Mouse (Mus musculus) embryo, embryonic 10 days (tissue): ENCODE data around the gene Btnl1.

Experiments used
- DNase-seq: peaks from one replicate; pipeline ENCODE4 v3.0.0-alpha.2; 2015; ENCODE audit warnings: low spot score

The Btnl1 gene

DNA sequence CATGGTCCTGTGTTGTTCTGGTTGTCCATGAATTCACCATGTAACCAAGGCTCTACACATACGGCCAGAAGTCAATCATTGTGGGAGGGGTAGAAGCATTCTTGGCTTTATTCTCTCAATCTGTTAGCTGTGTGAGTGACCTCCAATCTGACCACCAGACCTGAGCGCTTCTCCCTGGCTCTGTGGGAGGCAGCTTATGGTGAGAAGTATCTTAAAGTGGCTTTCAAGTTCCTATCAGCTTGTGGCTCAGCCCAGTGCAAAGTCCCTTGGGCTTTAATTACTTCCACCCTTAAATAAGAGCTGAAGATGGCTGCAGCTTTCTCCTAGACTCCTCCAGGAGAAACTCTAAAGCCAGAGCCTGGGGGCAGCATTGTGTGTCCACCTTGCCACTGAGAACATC lies at the start of gene Btnl1:
Btnl1 (plus strand) TSS at position 286 of the 400 bp plus-strand sequence.
- no peak for DNase-seq

DNA sequence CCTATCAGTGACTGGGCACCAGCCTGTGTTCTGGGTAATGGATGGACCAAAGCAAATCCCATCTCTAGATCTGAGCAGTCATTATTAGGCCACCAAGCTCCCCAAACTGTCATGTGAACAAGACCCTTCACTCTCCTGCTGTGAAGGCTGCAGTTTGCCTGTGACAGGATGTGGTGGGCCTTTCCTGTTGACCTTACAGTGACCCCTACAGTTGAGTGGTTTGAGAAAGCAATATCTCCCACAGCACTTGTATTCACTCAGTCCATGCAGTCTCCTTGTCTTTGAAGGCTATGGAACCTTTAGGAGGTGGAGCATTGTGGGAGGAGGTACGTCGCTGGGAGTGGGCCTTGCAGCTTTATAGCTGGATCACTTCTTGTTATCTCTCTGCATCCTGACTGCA lies 47.1 kb upstream of the Btnl1 start:
- no peak for DNase-seq

DNA sequence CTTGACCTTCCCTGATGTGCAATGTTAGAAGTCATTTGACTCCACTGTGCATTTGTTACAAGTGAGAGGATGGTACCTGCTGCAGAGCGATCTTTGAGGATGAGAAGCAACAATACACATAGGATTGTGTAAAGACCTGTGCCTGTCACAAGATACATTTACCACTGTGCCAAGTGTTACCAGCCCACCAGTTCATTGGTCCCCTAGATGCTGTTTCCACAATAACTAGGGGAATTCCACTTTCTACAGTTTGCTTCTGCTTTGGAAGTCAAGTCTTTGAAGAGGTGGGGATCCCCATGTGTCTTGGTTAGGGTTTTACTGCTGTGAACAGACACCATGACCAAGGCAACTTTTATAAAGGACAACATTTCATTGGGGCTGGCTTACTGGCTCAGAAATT lies 45.7 kb upstream of the Btnl1 start:
- DNase-seq = no peak

DNA sequence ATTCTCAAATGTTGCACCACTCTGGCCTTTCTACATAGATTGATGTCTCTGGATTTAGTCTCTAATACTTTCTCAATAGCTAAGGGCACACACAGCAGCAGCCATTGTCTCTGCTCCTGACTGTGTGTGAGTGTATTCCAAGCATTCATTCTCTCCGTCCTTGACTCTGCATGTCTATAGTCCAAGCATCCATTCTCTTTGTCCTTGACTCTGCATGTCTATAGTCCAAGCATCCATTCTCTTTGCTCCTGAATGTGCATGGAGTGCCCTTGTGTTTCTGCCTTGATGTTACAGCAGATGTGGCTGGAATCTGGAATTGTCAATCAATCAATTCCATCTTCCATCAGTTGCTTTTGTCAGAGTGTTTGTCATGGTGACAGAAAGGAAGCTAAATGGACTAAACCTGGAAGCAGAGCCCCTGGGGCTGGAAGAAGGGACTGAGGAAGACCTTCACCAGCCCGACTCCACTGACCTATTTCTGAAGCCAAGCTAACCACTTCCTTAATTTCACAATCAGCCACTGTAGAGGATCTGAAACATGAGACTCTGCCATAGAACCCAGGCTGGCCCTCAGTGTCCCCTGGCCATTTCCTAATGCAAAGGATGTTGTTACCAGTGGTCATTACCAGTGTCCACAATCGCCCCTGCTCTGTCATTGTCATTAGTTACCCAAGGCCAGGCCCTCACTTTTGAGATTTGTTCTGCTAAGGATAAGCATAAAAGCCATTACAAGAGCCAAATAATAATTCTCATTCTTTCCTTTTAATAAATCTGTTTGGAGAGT lies 36.1 kb upstream of the Btnl1 start:
- no peak for DNase-seq

DNA sequence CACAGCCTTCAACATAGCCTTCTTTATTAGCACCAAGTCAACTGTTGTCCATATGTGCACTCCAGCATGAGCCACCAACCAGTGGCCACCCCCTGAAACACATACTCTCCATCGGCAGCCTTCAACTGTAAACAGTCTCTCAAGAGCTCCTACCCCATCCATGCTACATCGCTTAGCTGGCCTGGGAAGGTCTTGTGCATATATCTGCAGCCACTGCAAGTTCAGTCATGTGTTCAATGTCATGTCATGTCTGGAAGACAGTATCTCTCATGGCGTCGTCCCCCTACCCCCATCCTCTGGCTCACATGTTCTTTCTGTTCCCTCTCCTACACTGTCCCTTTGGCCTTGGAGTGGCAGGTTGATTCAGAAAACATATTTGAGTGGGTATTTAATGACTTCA lies 32.0 kb upstream of the Btnl1 start:
- no peak for DNase-seq

DNA sequence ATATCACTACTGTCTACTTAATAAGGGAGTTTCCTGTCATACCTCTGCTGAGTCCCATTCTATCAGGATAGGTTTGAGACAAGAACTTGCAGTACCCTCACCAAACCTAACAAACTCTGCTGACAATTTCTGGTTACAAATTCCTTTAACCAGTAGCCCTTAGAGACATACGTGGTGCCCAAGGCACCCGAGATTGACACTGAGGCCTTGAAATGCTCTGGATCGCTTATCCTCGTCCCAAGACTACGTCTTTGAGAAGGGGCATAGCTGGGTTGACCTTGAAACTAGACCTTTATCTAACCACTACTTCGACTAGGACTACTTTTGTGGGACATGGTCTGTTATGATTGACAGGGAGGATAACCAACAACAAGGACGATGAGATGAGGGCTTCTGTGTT lies 31.4 kb upstream of the Btnl1 start:
- DNase-seq = no peak

DNA sequence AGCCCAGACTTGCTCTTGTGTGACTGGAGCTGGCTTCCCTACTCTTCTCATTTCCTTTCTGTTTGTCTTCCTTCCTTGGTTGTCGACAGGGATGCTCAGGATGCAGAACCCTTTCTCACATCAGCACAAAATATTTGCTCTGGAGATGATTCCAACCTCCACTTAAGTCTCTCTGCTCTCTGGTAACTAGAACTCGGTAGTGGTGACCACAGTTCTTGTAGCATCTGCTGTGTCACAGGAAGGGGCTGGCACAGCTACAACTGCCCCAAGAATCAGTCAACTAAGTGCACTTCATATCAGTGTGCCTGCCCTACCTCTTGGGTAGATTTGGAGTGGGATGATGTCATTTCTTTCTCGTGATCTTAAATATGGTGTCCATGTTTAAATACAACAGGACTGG lies 30.9 kb upstream of the Btnl1 start:
- no peak for DNase-seq

DNA sequence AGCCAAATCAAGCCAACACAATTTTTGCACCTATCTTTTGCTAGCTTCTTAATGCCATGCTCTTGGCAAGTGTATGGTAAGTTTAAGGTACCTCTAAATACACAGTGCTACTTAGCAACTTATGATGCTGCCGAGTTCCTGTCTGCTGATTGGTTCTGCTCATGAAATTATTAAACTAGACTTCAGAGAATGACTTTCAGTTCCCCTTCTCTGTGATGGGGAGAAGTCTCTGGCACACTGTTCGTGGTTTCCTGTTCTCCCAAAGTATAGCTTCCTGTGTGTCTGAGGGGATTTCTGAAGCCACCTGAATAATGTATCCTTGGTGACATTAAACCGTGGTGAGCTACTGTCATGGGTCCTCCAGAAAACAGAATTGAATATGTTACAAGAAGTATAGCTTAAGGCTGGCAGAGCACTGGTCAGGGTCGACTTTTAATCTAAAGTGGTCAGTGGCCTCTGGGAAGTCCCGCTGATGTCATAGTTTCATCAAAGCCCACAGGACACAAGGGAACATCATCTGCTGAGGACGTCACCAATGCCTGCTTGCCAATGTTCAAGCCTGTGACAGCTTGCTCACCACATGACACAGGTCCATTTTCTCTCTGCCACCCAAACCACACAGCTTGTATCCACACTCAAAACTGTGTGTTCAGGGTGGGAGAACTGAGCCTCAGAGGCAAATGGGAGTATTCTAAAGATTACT lies 29.2 kb upstream of the Btnl1 start:
- DNase-seq = no peak

DNA sequence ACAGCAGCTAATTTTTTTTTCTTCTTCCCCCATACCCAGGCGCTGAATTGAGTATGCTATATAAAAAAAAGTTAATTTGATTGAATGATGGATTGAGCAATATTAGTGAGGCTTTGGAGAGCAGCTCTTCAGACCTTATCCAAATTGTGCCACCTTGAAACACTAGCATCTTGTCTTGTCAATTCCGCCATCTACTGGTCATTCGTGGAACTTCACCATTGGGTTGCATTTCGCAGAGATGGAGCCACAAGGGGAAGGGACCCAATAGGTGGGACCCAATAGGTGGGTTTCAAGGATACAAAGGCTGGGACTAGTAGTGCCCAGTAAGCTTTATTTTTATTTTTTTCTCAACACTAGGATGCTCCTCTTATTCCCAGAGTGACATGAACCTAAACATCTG lies 27.5 kb upstream of the Btnl1 start:
- DNase-seq = peak; percentile 90

DNA sequence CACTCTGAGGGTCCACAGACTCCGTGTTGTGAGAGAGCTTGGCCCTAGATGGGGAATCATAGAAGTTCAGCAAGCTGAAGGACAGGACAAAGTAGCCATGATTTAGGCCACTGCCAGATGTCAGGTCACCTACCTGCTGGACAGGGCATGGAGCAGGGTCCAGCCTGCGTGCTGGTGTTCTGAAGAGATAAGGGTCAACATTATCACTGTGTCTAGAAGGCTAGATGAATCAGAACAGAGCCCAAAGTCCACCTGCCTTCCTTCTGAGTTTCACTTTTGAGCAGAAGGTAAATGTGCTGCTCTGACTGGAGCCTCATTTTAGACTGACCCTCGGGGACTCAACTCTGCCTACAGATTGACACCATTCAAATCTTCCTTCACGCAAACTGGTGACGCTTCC lies 22.4 kb upstream of the Btnl1 start, which contains the start of gene Btnl2:
Btnl2 (plus strand) TSS at position 284 of the 400 bp plus-strand sequence.
- DNase-seq = no peak

DNA sequence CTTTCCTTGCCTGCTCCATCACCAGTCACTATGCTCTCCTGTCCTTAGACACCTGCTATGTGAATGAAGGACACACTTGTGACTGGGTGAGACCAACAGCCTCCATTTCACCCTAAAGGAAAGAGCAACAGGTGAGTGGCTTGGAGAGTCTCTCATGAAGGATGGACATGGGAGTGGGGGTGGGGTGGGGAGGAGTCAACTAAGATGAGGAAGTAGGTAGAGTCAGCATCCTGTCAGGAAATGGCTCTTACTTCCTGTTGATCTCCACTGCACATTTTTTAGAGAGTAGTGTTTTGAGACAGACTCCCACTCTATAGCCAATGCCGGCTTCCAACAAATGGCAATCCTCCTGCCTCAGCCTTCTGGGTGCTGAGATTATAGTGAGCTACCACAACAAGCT lies 22.0 kb upstream of the Btnl1 start:
- DNase-seq = no peak

DNA sequence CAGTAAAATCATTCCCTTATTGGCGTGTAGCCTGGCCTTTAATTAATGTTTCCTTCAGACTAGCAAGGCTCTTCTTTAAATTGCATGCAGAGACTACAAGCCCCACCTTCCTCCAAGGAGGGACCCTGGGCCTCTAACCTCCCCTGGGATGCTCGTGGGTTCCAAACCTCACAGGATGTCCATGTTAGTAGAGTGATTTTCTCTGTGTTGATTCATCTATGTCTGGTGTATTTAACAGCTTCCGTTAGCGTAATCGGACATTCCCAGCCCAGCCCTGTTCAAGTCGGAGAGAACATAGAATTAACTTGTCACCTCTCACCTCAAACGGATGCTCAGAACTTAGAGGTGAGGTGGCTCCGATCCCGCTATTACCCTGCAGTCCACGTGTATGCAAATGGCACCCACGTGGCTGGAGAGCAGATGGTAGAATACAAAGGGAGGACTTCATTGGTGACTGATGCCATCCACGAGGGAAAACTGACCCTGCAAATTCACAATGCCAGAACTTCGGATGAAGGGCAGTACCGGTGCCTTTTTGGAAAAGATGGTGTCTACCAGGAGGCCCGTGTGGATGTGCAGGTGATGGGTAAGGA lies 13.9 kb upstream of the Btnl1 start:
- no peak for DNase-seq

DNA sequence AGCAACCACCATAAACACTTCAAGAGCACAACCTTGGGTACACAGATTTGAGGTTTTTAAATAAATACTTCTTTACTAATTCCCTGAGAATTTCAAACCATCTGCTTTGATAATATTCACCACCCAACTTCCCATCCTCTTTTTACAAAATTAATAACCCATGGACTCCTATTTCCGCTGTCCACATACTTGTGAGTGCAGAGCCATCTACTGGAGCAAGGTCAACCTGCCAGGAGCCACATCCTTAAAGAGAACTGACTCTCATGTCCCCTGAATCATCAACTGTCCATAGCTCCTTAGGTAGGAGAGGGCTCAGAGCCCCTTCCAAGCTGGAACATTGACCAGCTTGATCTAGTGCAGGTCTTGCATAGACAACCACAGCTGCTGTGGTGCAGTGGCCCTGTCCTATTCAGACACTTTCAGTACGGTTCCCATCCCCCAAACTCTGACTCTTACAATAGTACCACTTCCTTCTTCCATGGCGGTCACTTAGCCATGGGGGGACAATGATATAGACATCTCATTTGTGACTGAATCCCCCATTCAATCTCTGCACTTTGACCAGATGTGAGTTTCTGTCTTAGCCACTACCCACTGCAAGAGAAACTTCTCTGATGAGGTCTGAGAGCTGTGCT lies 13.1 kb upstream of the Btnl1 start:
- no peak for DNase-seq

DNA sequence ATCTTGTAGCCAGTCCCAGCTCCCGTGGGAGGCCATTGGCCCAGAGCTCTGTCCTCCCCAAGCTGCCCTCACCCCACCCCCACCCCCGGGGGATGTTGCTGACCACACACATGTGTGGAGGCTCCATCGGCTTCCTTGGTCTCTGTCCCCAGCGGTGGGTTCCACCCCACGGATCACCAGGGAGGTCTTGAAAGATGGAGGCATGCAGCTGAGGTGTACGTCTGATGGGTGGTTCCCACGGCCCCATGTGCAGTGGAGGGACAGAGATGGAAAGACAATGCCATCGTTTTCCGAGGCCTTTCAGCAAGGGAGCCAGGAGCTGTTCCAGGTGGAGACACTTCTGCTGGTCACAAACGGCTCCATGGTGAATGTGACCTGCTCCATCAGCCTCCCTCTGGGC lies 11.9 kb upstream of the Btnl1 start:
- DNase-seq = no peak

DNA sequence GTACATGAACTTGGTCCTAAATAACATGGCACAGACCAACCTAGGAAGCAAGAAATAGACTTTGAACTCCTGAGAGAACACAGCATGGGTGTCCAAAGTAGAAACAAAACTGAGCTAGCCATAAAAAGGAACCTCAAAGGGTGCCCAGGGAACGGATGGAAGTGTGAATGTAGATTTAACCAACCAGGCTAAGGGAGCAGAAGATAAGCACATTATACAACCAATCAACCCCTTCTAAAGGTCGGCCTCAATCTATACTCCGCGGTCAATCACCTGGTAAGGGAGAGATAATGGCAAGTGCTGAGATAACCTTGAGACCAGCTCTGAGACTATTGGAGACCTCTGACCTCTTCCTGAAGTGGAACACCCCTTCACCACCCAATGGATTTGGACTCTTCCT lies 6.4 kb upstream of the Btnl1 start:
- DNase-seq = no peak

DNA sequence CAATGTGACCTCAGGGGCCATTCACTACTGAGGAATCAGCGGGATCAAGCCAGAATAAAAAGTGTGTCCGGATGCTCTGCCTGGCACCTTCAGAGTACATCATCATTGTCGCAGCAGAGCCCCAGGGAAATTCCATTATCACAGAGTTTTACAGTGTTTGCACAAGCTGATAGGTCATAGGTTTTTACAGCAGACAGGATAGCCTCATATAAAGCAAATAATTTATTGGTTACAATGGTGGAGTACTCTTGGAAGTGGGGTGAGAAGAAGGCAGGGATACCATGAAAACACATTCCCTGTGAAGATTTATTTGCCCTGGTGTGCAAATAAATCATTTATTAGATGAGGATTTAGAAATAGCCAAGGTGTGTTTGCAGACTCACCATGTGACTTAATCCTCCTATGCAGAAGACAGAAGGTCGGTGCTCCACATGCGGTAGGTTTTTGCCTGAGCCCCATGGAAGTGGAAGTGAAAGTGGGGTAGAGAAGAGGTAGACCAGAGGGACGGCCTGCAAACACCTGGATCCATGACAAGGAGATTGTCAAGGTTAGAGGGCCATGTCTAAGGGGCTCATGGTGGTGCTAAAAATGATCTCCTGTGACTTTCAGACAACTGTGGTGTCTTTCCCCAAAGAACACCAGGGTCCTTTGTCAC lies 3.8 kb upstream of the Btnl1 start:
- DNase-seq = no peak

DNA sequence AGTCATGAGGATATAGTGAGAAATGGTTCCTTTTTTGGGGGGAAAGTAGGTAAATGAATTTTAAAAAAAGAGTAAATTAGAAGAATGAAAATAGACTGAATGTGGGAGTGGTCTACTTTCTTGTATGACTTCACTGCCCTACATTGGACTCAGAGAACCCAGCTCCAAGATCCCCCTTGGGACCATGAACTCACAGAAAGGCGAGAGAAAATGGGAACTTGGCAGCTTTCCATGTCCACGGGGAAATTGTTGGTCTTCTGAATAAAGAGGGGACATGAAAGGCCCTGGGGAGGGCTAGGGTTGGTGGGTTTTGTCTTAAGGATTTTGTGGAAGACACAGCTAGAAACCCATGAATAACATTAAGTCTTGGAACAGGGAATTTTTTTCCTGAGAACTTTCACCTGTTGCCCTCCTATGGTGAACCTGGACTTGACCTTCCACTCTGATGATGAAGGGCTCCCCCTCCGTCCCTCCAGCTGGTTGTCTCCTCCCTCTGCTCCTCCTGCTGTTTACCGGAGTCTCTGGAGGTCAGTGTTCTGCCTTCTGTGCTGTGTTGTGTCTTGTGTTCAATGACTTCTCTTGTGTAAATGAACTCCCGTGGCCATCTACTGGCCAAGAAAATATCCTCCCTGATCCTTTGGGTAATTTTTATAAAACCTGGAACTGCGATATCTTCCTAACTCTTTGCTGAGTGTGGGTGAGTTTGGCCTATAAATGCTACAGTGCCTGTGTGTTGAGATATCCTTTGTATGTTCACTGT lies 698 bp downstream of the Btnl1 start:
- DNase-seq = no peak

DNA sequence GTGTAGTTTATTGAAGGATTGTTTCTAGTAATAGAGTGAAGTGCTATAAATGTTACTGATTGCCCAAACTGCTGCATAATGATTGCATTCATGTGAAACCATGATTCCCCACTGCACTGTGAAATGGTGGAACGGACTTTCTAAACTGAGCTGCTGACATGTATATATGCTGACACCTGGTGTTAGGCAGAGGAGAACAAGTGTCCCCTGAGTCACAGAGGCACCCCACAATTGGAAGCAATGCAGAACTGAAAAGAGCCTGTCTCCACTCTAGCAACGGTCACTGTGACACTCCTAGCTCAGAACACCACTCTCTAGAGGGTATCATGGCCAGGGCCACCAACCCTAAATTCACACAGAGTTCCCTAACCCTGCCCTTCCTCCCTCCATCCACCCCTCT lies 1.8 kb downstream of the Btnl1 start:
- no peak for DNase-seq

DNA sequence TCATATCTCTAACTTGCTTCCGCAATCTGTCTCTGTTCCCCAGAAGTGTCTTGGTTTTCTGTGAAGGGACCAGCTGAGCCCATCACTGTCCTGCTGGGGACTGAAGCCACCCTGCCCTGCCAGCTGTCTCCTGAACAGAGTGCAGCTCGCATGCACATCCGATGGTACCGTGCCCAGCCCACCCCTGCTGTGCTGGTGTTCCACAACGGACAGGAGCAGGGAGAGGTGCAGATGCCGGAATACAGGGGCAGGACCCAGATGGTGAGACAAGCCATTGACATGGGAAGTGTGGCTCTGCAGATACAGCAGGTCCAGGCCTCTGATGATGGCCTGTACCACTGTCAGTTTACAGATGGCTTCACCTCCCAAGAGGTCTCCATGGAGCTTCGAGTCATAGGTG lies 2.5 kb downstream of the Btnl1 start:
- no peak for DNase-seq

DNA sequence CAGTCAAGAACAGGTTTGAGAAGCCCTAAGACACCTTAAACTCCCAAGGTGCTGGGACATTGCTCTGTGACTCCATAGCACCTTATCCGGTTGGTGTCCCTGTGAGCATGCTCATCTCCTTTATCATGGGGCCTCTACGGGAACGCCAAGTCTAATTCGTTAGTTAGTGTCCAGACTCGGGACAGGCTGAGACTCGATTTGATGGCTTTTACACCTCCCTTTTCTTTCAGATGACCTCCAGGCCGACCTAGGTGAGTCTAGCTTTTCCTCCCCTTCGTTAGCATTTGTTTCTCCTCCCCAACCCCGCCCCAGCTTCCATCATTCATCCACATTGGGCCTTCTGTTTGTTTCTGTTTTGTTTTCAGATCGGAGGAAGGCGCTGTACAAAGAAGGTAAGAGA lies 4.9 kb downstream of the Btnl1 start:
- no peak for DNase-seq

DNA sequence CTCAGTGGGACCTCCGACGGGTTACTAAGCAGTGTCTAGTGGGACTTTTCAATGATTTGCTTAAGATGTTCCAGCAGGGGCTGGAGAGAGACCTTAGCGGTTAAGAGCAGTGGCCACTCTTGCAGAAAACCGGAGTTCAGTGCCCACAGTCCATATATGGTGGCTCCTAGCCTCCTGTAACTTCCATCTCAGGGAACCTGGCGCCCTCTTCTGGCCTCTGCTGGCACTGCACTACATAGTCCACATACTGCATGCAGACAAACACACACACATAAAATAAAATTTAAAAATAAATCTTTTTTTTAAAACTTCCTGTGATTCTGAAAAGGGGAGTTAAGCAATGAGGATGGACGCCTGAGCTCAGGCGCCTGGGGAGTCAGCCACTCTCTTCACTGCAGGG lies 6.3 kb downstream of the Btnl1 start:
- peak; percentile 11 for DNase-seq

DNA sequence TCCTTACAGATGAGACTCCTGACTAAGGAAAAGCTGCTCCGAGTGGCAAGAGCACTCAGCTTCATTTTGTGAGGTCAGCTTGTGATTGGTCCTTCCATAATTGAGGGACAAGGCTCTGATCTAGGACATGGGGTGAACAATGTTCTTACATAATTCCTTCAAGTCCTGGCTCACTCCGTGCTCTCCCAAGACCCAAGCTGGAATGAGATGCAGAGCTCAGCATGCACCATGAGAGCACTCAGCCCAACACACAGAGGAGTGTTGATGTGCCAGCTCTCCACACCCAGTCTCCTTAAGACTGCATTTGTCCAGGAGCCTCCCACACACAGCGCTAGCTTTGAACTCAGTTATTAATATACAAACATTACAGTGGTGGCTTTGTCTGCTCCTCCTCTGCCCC lies 7.8 kb downstream of the Btnl1 start:
- no peak for DNase-seq
